Mouse (Mus musculus) myocyte (in vitro differentiated cells): ENCODE data around the gene Bcas3. TPM values are rescaled to one million over a fixed set of nuclear protein-coding genes. Genes with fewer than 3 reads are reported as not detected.
A peak's percentile ranks its signal among the peaks of the same experiment; 100 is the strongest.

Source experiments
- H3K27me3 ChIP-seq: one replicate; pipeline ENCODE4 v1.6.1; 2011; ENCODE audit not compliant: control insufficient read depth, insufficient read depth, insufficient read length
- H3K36me3 ChIP-seq: one replicate; pipeline ENCODE4 v1.6.1; 2011; ENCODE audit not compliant: control insufficient read depth, insufficient read depth
- H3K4me2 ChIP-seq: one replicate; pipeline ENCODE4 v1.6.1; 2011; ENCODE audit warnings: low read depth, control low read depth
- H3K4me3 ChIP-seq: one replicate; pipeline ENCODE4 v1.5.1; 2011; ENCODE audit warnings: mild to moderate bottlenecking, control low read depth, moderate library complexity
- H3K79me2 ChIP-seq: one replicate; pipeline ENCODE4 v1.6.1; 2011; ENCODE audit not compliant: control insufficient read depth, insufficient read depth
- H3ac ChIP-seq: one replicate; pipeline ENCODE4 v1.6.1; 2011; ENCODE audit not compliant: control insufficient read depth, insufficient read length
- CEBPB ChIP-seq: IDR thresholded peaks from 2 replicates; pipeline ENCODE4 v1.6.1; 2011; ENCODE audit warnings: mild to moderate bottlenecking, moderate library complexity; ENCODE audit not compliant: poor library complexity, insufficient read depth, severe bottlenecking
- E2F4 ChIP-seq: IDR thresholded peaks from one replicate; pipeline ENCODE4 v1.6.1; 2011; ENCODE audit warnings: mild to moderate bottlenecking, control low read depth, moderate library complexity; ENCODE audit not compliant: insufficient read depth
- MAX ChIP-seq: IDR thresholded peaks from one replicate; pipeline ENCODE4 v1.6.1; 2011; ENCODE audit warnings: low read depth, mild to moderate bottlenecking, control low read depth
- MYOD1 ChIP-seq, 3 experiments: IDR thresholded peaks; one replicate each; pipeline ENCODE4 v1.6.1; 2011; ENCODE audit warnings: control low read depth in 2 of 3, low read depth in 2 of 3, mild to moderate bottlenecking in 2 of 3, moderate library complexity in 1 of 3; ENCODE audit not compliant: insufficient read length in 2 of 3, control insufficient read depth in 1 of 3
- MYOG ChIP-seq, 3 experiments: IDR thresholded peaks; one replicate each; pipeline ENCODE4 v1.6.1; 2011; ENCODE audit warnings: control low read depth in 2 of 3, low read depth in 2 of 3, mild to moderate bottlenecking in 2 of 3; ENCODE audit not compliant: insufficient read length in 2 of 3, control insufficient read depth in 1 of 3, insufficient read depth in 1 of 3
- POLR2A ChIP-seq: IDR thresholded peaks from one replicate; pipeline ENCODE4 v1.6.1; 2011; ENCODE audit warnings: low read depth, mild to moderate bottlenecking, control low read depth, moderate library complexity; ENCODE audit not compliant: insufficient read length
- POLR2AphosphoS2 ChIP-seq: IDR thresholded peaks from one replicate; pipeline ENCODE4 v1.6.1; 2011; ENCODE audit warnings: low read depth, control low read depth; ENCODE audit not compliant: insufficient read length
- REST ChIP-seq: IDR thresholded peaks from one replicate; pipeline ENCODE4 v1.6.1; 2011; ENCODE audit warnings: mild to moderate bottlenecking, control low read depth, moderate library complexity; ENCODE audit not compliant: insufficient read depth, insufficient read length
- SRF ChIP-seq: IDR thresholded peaks from one replicate; pipeline ENCODE4 v1.6.1; 2011; ENCODE audit warnings: low read depth; ENCODE audit not compliant: control insufficient read depth, insufficient read length
- TCF12 ChIP-seq: IDR thresholded peaks from one replicate; pipeline ENCODE4 v1.6.1; 2011; ENCODE audit warnings: mild to moderate bottlenecking, control low read depth; ENCODE audit not compliant: poor library complexity, insufficient read depth, severe bottlenecking
- TCF3 ChIP-seq: IDR thresholded peaks from one replicate; pipeline ENCODE4 v1.6.1; 2011; ENCODE audit warnings: low read depth, control low read depth; ENCODE audit not compliant: insufficient read length
- USF1 ChIP-seq: IDR thresholded peaks from one replicate; pipeline ENCODE4 v1.6.1; 2011; ENCODE audit warnings: low read depth, mild to moderate bottlenecking, control low read depth, moderate library complexity
- polyA plus RNA-seq: library from polyadenylated mRNA; unstranded; fragments of >200 nt; fragmentation: generic; extraction: Trizol; gene quantifications from one replicate; pipeline ENCODE4 v1.2.1, GENCODE M21; 2012; ENCODE audit warnings: missing spikeins

The Bcas3 gene
- polyA plus RNA-seq, 1 experiment: 30.1 TPM

DNA sequence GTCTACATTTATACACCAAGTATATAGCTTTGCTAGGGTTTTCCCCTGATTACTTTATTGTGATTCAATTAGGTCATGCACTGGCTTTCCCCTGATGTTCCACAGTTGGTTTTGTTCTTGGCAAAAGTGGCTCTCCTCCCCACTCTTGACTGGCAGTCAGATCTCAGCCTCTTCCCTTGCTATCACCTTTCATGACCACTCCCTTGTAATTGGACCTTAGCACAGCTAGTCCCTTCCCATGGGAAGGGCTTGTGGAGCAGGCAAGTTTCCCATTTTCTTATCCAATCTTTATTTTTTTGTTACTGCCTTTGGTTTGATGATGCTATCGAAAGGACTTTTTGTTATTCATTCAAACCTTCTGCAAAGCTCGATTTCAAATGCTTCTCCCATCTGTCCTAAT is 202.8 kb downstream of the Bcas3 start:
- no peak overlapping the region for H3K4me3 ChIP-seq
- H3K36me3 ChIP-seq: no peaks in the 10 kb centered on the region
- TF ChIP-seq MYOG (IDR thresholded peaks at IDR 0.05; ENCODE audit: control insufficient read depth in 1 of 3, insufficient read depth in 1 of 3, insufficient read length in 2 of 3, low read depth in 2 of 3) (no peak), TCF12 (no peak), SRF (no peak), REST (no peak), MYOD1 (IDR thresholded peaks at IDR 0.05; ENCODE audit: control insufficient read depth in 1 of 3, insufficient read length in 2 of 3, low read depth in 2 of 3) (no peak), POLR2A (no peak), TCF3 (no peak), CEBPB (no peak), USF1 (no peak), E2F4 (no peak), POLR2AphosphoS2 (no peak), MAX (no peak)
- no peak overlapping the region for H3ac ChIP-seq
- H3K4me2 ChIP-seq: peak overlapping the region; percentile 22
- no peaks in the 10 kb centered on the region for H3K79me2 ChIP-seq
- no peaks in the 10 kb centered on the region for H3K27me3 ChIP-seq

GRCm38 (mm10) chr11:85565068-85565467 is 212.1 kb downstream of the Bcas3 start:
- Histone ChIP-seq H3K27me3 (no peaks in the 10 kb centered on the region), H3K4me3 (no peak overlapping the region), H3K36me3 (no peaks in the 10 kb centered on the region), H3K79me2 (no peaks in the 10 kb centered on the region), H3K4me2 (no peak overlapping the region), H3ac (no peak overlapping the region)
- TF ChIP-seq MAX (no peak), SRF (no peak), REST (no peak), TCF12 (no peak), POLR2A (no peak), POLR2AphosphoS2 (no peak), E2F4 (no peak), CEBPB (no peak), TCF3 (no peak), MYOG (IDR thresholded peaks at IDR 0.05; ENCODE audit: control insufficient read depth in 1 of 3, insufficient read depth in 1 of 3, insufficient read length in 2 of 3, low read depth in 2 of 3) (no peak), USF1 (no peak)

GRCm38 (mm10) chr11:85571040-85571439 is 218.1 kb downstream of the Bcas3 start:
- Histone ChIP-seq H3K79me2 (no peaks in the 10 kb centered on the region), H3K4me3 (no peak overlapping the region), H3K27me3 (no peaks in the 10 kb centered on the region), H3K4me2 (peak overlapping the region; percentile 26), H3K36me3 (no peaks in the 10 kb centered on the region), H3ac (no peak overlapping the region)
- no peak for TF ChIP-seq REST
- TF ChIP-seq CEBPB: no peak
- no peak for TF ChIP-seq E2F4
- TF ChIP-seq TCF12: no peak
- TF ChIP-seq TCF3: no peak
- TF ChIP-seq POLR2A: no peak
- no peak for TF ChIP-seq MYOD1 (IDR thresholded peaks at IDR 0.05; ENCODE audit: control insufficient read depth in 1 of 3, insufficient read length in 2 of 3, low read depth in 2 of 3)
- no peak for TF ChIP-seq MYOG (IDR thresholded peaks at IDR 0.05; ENCODE audit: control insufficient read depth in 1 of 3, insufficient read depth in 1 of 3, insufficient read length in 2 of 3, low read depth in 2 of 3)
- no peak for TF ChIP-seq MAX
- TF ChIP-seq USF1: no peak

GRCm38 (mm10) chr11:85571936-85572335 is 219.0 kb downstream of the Bcas3 start:
- no peak overlapping the region for H3K4me2 ChIP-seq
- H3K27me3 ChIP-seq: no peaks in the 10 kb centered on the region
- no peaks in the 10 kb centered on the region for H3K79me2 ChIP-seq
- H3K36me3 ChIP-seq: no peaks in the 10 kb centered on the region
- TF ChIP-seq TCF12: no peak
- no peak for TF ChIP-seq POLR2A
- TF ChIP-seq MAX: no peak
- TF ChIP-seq REST: no peak
- no peak for TF ChIP-seq TCF3
- no peak for TF ChIP-seq CEBPB
- TF ChIP-seq MYOD1 (IDR thresholded peaks at IDR 0.05; ENCODE audit: control insufficient read depth in 1 of 3, insufficient read length in 2 of 3, low read depth in 2 of 3): no peak
- TF ChIP-seq POLR2AphosphoS2: no peak
- no peak overlapping the region for H3ac ChIP-seq
- no peak overlapping the region for H3K4me3 ChIP-seq

- H3K79me2 ChIP-seq: no peaks in the 10 kb centered on the region
- H3K4me2 ChIP-seq: no peak overlapping the region
- no peak overlapping the region for H3K4me3 ChIP-seq
- H3K27me3 ChIP-seq: no peaks in the 10 kb centered on the region
- H3K36me3 ChIP-seq: no peaks in the 10 kb centered on the region
- no peak overlapping the region for H3ac ChIP-seq
- TF ChIP-seq TCF3 (no peak), E2F4 (no peak), POLR2A (no peak), MYOD1 (IDR thresholded peaks at IDR 0.05; ENCODE audit: control insufficient read depth in 1 of 3, insufficient read length in 2 of 3, low read depth in 2 of 3) (no peak), POLR2AphosphoS2 (no peak), USF1 (no peak), SRF (no peak), MYOG (IDR thresholded peaks at IDR 0.05; ENCODE audit: control insufficient read depth in 1 of 3, insufficient read depth in 1 of 3, insufficient read length in 2 of 3, low read depth in 2 of 3) (no peak), CEBPB (no peak)
Observed at GRCm38 (mm10) chr11:85572590-85572989, 219.6 kb downstream of the Bcas3 start.
